Mouse (Mus musculus): Measurements from ENCODE around the gene Olfr986.

The Olfr986 gene

DNA sequence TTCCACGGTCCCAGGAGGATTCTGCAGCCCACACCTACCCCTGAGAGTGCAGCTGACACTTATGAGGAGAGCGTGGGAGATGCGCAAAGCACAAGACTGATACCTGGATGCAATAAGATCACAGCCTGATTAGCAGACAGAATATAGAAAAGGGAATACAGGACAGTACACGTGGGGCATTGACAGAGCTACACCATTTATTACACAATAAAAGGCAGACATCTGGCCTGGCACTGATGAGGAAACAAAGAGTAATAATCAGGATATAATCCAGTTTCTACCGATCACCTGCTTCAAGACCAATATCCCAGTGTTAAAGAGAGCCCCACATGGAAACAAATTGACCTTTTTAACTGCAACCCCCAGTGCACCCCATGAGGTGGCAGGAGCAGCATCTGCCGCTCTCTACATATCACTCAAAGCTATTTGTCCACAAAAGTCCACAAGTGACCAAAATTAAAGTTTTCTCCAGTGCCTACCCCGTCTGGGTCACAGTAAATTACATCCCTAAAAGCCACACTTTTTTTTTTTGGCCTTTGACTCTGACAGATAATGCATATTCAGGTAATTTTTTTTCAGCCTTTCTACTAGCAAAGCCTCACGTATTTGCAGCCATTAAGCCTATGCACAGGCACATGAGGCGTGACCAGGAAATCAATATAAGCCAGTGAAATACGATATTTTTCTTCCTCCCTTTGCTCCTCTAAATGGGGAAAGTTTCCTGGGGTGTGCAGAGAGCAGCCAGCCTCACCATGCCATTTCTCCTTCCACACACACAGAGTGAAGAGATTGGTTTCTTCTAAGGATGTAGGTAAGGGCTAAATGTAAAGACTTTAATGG is 53.7 kb downstream of the Olfr986 start:
- DNase-seq (ENCODE audit: low spot score in 2 of 2): no peak

DNA sequence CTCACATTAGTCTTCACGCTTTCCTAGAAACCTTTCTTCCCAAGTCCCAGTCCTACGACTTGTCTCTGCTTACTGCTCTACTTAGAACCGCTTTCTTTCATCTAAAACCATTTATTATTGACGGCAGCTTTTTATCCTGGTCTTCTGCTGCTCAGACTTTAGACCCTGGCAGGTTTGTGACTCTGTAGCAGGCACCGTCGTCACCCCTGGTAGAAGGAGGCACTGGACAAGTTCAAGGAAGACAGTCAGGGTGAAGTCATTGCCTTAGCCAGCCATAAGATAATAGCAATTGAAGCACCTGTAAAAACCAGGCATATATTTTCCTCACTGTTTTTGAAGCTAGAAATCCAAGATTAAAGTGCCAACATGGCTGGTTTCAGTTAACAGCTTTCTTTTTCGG is 54.5 kb downstream of the Olfr986 start:
- DNase-seq (ENCODE audit: low spot score in 2 of 2): no peak

Measured in thymus, postnatal 10 days (tissue).